Mouse (Mus musculus) intestine, embryonic 16.5 days (tissue): ENCODE data around the gene Dok5. TPM values are rescaled to one million over a fixed set of nuclear protein-coding genes. Genes with fewer than 3 reads are reported as not detected.
A peak's percentile ranks its signal among the peaks of the same experiment; 100 is the strongest.

Source experiments
- ATAC-seq: fragments of 200-750 bp; cut with Nextera tagmentation; 2 replicates; pipeline ENCODE4 v1.8.0; 2017; ENCODE audit warnings: moderate TSS enrichment, moderate library complexity
- H3K27ac ChIP-seq: fragments of 300-500 bp; sonication (generic); 2 replicates; pipeline ENCODE4 v1.5.1; 2014; ENCODE audit warnings: mild to moderate bottlenecking, low read length
- H3K27me3 ChIP-seq: fragments of 300-500 bp; sonication (generic); replicated peaks from 2 replicates; pipeline ENCODE4 v1.6.1; 2014; ENCODE audit warnings: low read length, control low read depth, mixed read lengths; ENCODE audit not compliant: control insufficient read depth, insufficient read depth
- H3K36me3 ChIP-seq: fragments of 300-500 bp; sonication (generic); 2 replicates; pipeline ENCODE4 v1.6.1; 2014; ENCODE audit warnings: low read length, control low read depth; ENCODE audit not compliant: control insufficient read depth, insufficient read depth
- H3K4me1 ChIP-seq: fragments of 300-500 bp; sonication (generic); 2 replicates; pipeline ENCODE4 v1.6.1; 2014; ENCODE audit warnings: low read length, control low read depth, mixed read lengths; ENCODE audit not compliant: control insufficient read depth, insufficient read depth
- H3K4me2 ChIP-seq: fragments of 300-500 bp; sonication (generic); 2 replicates; pipeline ENCODE4 v1.6.1; 2014; ENCODE audit warnings: low read depth, low read length, control low read depth
- H3K4me3 ChIP-seq: fragments of 300-500 bp; sonication (generic); 2 replicates; pipeline ENCODE4 v1.5.1; 2014; ENCODE audit warnings: mild to moderate bottlenecking, low read length
- H3K9ac ChIP-seq: fragments of 300-500 bp; sonication (generic); 2 replicates; pipeline ENCODE4 v1.6.1; 2014; ENCODE audit warnings: low read depth, low read length
- H3K9me3 ChIP-seq: fragments of 300-500 bp; sonication (generic); 2 replicates; pipeline ENCODE4 v1.6.1; 2016; ENCODE audit warnings: low read length, control low read depth; ENCODE audit not compliant: control insufficient read depth
- WGBS: fragments of 180-500 bp; shearing (Covaris S2); extraction: QIAGEN DNeasy Blood & Tissue Kit; methylation state at CpG from one replicate; pipeline ENCODE4 v1.1.7; 2014; 5-methylcytosine and 5-hydroxymethylcytosine counted together
- polyA plus RNA-seq: library from polyadenylated mRNA; unstranded; fragments of >200 nt; fragmentation: Nextera tagmentation; extraction: Ambion mirVana; gene quantifications from 2 replicates; pipeline ENCODE4 v1.2.1, GENCODE M21; 2015

The Dok5 gene
- polyA plus RNA-seq, 1 experiment from 2014 or later: 1.8 TPM

GRCm38 (mm10) chr2:170807555-170808258 lies 76.1 kb downstream of the Dok5 start:
- H3K27me3 ChIP-seq: no peaks in the 10 kb centered on the region
- H3K27ac ChIP-seq: no peak overlapping the region
- no peak overlapping the region for H3K4me3 ChIP-seq
- H3K9ac ChIP-seq: no peak overlapping the region
- no peaks in the 10 kb centered on the region for H3K4me1 ChIP-seq
- H3K9me3 ChIP-seq: no peaks in the 10 kb centered on the region
- no peak for ATAC-seq
- no peak overlapping the region for H3K4me2 ChIP-seq
- WGBS: 64% methylated on average over 12 of the region's 12 CpGs
- no peaks in the 10 kb centered on the region for H3K36me3 ChIP-seq

- 63% methylated on average over 10 of the region's 10 CpGs for WGBS
These were observed 76.7 kb downstream of the Dok5 start for GRCm38 (mm10) chr2:170808259-170808789.

GRCm38 (mm10) chr2:170811356-170811755 lies 79.7 kb downstream of the Dok5 start:
- 66% methylated on average over 9 of the region's 9 CpGs for WGBS
- Histone ChIP-seq H3K9ac (no peak overlapping the region), H3K27ac (no peak overlapping the region), H3K4me1 (no peaks in the 10 kb centered on the region), H3K4me3 (no peak overlapping the region), H3K27me3 (no peaks in the 10 kb centered on the region), H3K36me3 (no peaks in the 10 kb centered on the region), H3K4me2 (no peak overlapping the region), H3K9me3 (no peaks in the 10 kb centered on the region)
- ATAC-seq: no peak

More at GRCm38 (mm10) chr2:170808259-170808789, 76.7 kb downstream of the Dok5 start:
- Histone ChIP-seq H3K4me3 (no peak overlapping the region), H3K27me3 (no peaks in the 10 kb centered on the region), H3K4me2 (no peak overlapping the region), H3K4me1 (no peaks in the 10 kb centered on the region), H3K9me3 (no peaks in the 10 kb centered on the region), H3K27ac (no peak overlapping the region), H3K36me3 (no peaks in the 10 kb centered on the region), H3K9ac (no peak overlapping the region)
- no peak for ATAC-seq

- WGBS: 26% methylated on average over 8 of the region's 8 CpGs
- no peak for ATAC-seq
- Histone ChIP-seq H3K4me1 (no peaks in the 10 kb centered on the region), H3K27me3 (no peaks in the 10 kb centered on the region), H3K9ac (no peak overlapping the region), H3K4me3 (no peak overlapping the region), H3K4me2 (no peak overlapping the region), H3K36me3 (no peaks in the 10 kb centered on the region), H3K27ac (no peak overlapping the region), H3K9me3 (peaks cover 9% of the 10 kb centered on the region; the same call in 1 of the 2 replicates)
These were observed 84.7 kb downstream of the Dok5 start for GRCm38 (mm10) chr2:170816302-170816701.

- Histone ChIP-seq H3K9me3 (peaks cover 9% of the 10 kb centered on the region; the same call in 1 of the 2 replicates), H3K4me2 (no peak overlapping the region), H3K4me3 (no peak overlapping the region), H3K27ac (no peak overlapping the region), H3K27me3 (no peaks in the 10 kb centered on the region), H3K9ac (no peak overlapping the region), H3K4me1 (no peaks in the 10 kb centered on the region), H3K36me3 (no peaks in the 10 kb centered on the region)
- WGBS: 58% methylated on average over 4 of the region's 4 CpGs
- ATAC-seq: no peak
These were observed 85.6 kb downstream of the Dok5 start for GRCm38 (mm10) chr2:170817112-170817703.

GRCm38 (mm10) chr2:170826821-170827441 lies 95.3 kb downstream of the Dok5 start:
- Histone ChIP-seq H3K27ac (no peak overlapping the region), H3K9ac (no peak overlapping the region), H3K9me3 (no peaks in the 10 kb centered on the region), H3K4me3 (0 out of 2 replicates have a peak overlapping the region, but pooled peaks have one; percentile 9), H3K4me2 (peak overlapping the region; percentile 36), H3K36me3 (no peaks in the 10 kb centered on the region), H3K27me3 (no peaks in the 10 kb centered on the region), H3K4me1 (no peaks in the 10 kb centered on the region)
- peak; percentile 64 for ATAC-seq
- 45% methylated on average over 17 of the region's 17 CpGs for WGBS

GRCm38 (mm10) chr2:170828757-170829156 lies 97.2 kb downstream of the Dok5 start:
- H3K4me1 ChIP-seq: no peaks in the 10 kb centered on the region
- WGBS: 44% methylated on average over 7 of the region's 7 CpGs
- no peak overlapping the region for H3K4me3 ChIP-seq
- H3K27ac ChIP-seq: no peak overlapping the region
- H3K27me3 ChIP-seq: no peaks in the 10 kb centered on the region
- H3K9me3 ChIP-seq: no peaks in the 10 kb centered on the region
- no peaks in the 10 kb centered on the region for H3K36me3 ChIP-seq
- H3K4me2 ChIP-seq: no peak overlapping the region
- no peak for ATAC-seq
- H3K9ac ChIP-seq: no peak overlapping the region

GRCm38 (mm10) chr2:170829191-170829611 lies 97.6 kb downstream of the Dok5 start:
- Histone ChIP-seq H3K4me2 (no peak overlapping the region), H3K9ac (no peak overlapping the region), H3K4me3 (no peak overlapping the region), H3K36me3 (no peaks in the 10 kb centered on the region), H3K4me1 (no peaks in the 10 kb centered on the region), H3K27me3 (no peaks in the 10 kb centered on the region), H3K27ac (no peak overlapping the region), H3K9me3 (no peaks in the 10 kb centered on the region)
- WGBS: 65% methylated on average over 6 of the region's 6 CpGs
- ATAC-seq: no peak

GRCm38 (mm10) chr2:170829988-170830387 lies 98.4 kb downstream of the Dok5 start:
- H3K36me3 ChIP-seq: no peaks in the 10 kb centered on the region
- H3K9me3 ChIP-seq: no peaks in the 10 kb centered on the region
- ATAC-seq: no peak
- 82% methylated on average over 14 of the region's 14 CpGs for WGBS
- no peak overlapping the region for H3K4me3 ChIP-seq
- H3K27me3 ChIP-seq: no peaks in the 10 kb centered on the region
- H3K4me1 ChIP-seq: no peaks in the 10 kb centered on the region
- no peak overlapping the region for H3K9ac ChIP-seq
- H3K27ac ChIP-seq: no peak overlapping the region
- H3K4me2 ChIP-seq: no peak overlapping the region
